Mouse (Mus musculus): ENCODE data around the gene Trmo. TPM values are rescaled to one million over a fixed set of nuclear protein-coding genes. Genes with fewer than 3 reads are reported as not detected.

Gene Trmo
- polyA plus RNA-seq, 1 experiment from 2014 or later: 10.0 TPM

Other genes starting within 250 kb of the Trmo start
- 32.8 and 34.2 TPM in 2 replicates for gene Xpa, start 193.1 kb downstream of the Trmo start, polyA plus RNA-seq (2015; fragmentation: Nextera tagmentation; extraction: Ambion mirVana)
- gene Foxe1, start 45.8 kb downstream of the Trmo start, polyA plus RNA-seq (2015; fragmentation: Nextera tagmentation; extraction: Ambion mirVana): not detected in 2 replicates
- gene Hemgn, start 24.1 kb upstream of the Trmo start, polyA plus RNA-seq (2015; fragmentation: Nextera tagmentation; extraction: Ambion mirVana): 0.22 and 0.62 TPM in 2 replicates
- 97.0 and 104 TPM in 2 replicates for gene Anp32b, start 61.5 kb upstream of the Trmo start, polyA plus RNA-seq (2015; fragmentation: Nextera tagmentation; extraction: Ambion mirVana)
- gene Nans, start 99.8 kb upstream of the Trmo start, polyA plus RNA-seq (2015; fragmentation: Nextera tagmentation; extraction: Ambion mirVana): 64.7 and 67.5 TPM in 2 replicates
- gene Trim14, start 146.7 kb upstream of the Trmo start, polyA plus RNA-seq (2015; fragmentation: Nextera tagmentation; extraction: Ambion mirVana): 0.93 and 0.96 TPM in 2 replicates
- 6.0 and 6.7 TPM in 2 replicates for gene Coro2a, start 212.8 kb upstream of the Trmo start, polyA plus RNA-seq (2015; fragmentation: Nextera tagmentation; extraction: Ambion mirVana)